Mouse (Mus musculus) lung, adult 2 months (tissue): ENCODE measurements around the gene Hspa12b. TPM values are rescaled to one million over a fixed set of nuclear protein-coding genes. Genes with fewer than 3 reads are reported as not detected.

Source experiments
- DNase-seq: peaks from one replicate; pipeline ENCODE4 v3.0.0; 2022
- H3K4me1 ChIP-seq: fragments of 200-500 bp; 2 replicates; pipeline ENCODE4 v1.6.1; 2011; ENCODE audit warnings: low read length; ENCODE audit not compliant: control insufficient read depth, insufficient read depth
- H3K4me3 ChIP-seq: fragments of 200-500 bp; replicated peaks from 2 replicates; pipeline ENCODE3; 2011; ENCODE audit warnings: low read depth, mild to moderate bottlenecking, control low read depth, low read length; ENCODE audit errors: extremely low read depth
- CTCF ChIP-seq: fragments of 200-500 bp; IDR thresholded peaks from 2 replicates; pipeline ENCODE4 v1.5.1; 2011; ENCODE audit warnings: mild to moderate bottlenecking, low read length, control low read depth; ENCODE audit not compliant: insufficient read depth
- POLR2A ChIP-seq: fragments of 200-500 bp; IDR thresholded peaks from 2 replicates; pipeline ENCODE4 v1.6.1; 2011; ENCODE audit warnings: low read depth, mild to moderate bottlenecking, control low read depth, low read length, borderline replicate concordance; ENCODE audit errors: extremely low read depth
- WGBS: fragments of 180-500 bp; shearing (Covaris S2); methylation state at CpG from one replicate; pipeline ENCODE4 v1.1.7; 2018; 5-methylcytosine and 5-hydroxymethylcytosine counted together
- polyA plus RNA-seq: library from polyadenylated mRNA; depleted of rRNA; stranded (reverse); fragments of >200 nt; gene quantifications from 2 replicates; pipeline ENCODE4 v1.2.3, GENCODE M21; 2012

Gene Hspa12b
- polyA plus RNA-seq, 1 experiment: 56.2 TPM

DNA sequence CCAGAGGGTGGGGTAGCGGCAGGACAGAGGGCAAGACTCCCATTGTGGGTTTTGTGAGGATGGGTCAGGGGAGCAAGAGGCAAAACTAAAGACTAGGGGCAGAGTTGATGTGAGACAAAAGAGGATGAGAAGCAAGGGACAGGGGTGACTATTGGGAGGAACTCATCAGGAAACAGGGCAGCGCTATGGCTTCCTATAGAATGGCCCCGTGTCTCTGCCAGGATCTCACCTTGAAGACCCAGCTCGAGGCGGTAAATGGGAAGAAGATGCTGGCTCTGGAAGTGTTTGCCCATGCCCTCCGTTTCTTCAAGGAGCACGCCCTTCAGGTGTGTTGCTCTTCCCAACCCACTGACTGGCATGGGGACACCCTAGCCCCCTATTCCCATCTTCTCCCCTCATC is 11.7 kb downstream of the Hspa12b start:
- H3K4me1 ChIP-seq: peaks cover 18% of the 10 kb centered on the region
- no peak overlapping the region for H3K4me3 ChIP-seq
- WGBS: 88% methylated on average over 7 of the region's 7 CpGs
- DNase-seq: no peak
- TF ChIP-seq CTCF (no peak), POLR2A (no peak)

DNA sequence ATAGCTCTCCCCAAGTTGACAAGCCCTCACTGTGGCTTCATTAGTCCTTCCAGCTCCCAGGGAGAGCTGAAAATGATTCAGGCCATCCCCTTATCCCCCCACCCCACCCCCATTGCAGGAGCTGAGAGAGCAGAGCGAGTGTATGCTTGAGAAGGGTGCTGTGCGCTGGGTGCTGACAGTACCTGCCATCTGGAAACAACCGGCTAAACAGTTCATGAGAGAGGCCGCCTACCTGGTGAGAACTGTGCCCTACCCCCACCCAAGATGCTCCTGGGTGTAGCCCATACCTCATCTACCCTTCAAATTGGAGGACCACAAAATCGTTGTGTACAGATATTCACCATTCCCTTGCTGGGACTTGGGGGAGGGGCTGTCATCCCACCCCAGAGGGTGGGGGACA is 12.2 kb downstream of the Hspa12b start:
- DNase-seq: no peak
- TF ChIP-seq CTCF: no peak
- no peak for TF ChIP-seq POLR2A
- peaks cover 14% of the 10 kb centered on the region for H3K4me1 ChIP-seq
- WGBS: 84% methylated on average over 5 of the region's 5 CpGs
- no peak overlapping the region for H3K4me3 ChIP-seq

DNA sequence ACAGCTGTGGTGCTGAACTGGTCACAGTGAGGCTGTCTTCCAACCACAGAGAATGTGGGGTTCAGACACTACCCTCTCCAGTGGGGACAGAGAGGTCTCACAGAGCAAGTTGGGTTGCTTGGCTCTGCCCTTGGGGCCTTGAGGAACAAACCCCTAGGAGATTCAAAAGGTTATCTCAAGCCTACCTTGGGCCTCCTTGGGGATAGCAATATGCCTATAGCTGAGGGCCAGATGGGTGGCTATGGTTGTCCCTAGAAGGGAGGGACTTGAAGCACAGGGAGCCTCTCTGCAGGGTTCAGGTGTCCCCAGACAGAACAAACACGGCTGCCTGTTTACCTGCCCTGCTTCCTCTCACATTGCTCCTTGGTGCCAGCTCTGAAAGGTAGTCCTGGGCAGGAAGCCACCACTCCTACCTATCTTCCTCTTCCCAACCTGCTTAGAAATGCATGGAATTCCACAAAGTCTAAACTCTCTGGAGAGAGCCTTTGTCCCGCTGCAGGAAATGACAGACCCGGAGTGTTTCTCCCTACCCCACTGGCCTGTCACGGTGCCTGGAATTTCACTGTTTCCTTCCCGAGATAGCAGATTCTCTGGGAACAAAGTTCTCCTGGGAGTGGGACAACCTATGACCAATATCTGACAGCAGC is 12.9 kb downstream of the Hspa12b start:
- no peak overlapping the region for H3K4me3 ChIP-seq
- TF ChIP-seq CTCF (no peak), POLR2A (no peak)
- DNase-seq: no peak
- peaks cover 10% of the 10 kb centered on the region for H3K4me1 ChIP-seq
- WGBS: 17% methylated on average over 5 of the region's 5 CpGs

DNA sequence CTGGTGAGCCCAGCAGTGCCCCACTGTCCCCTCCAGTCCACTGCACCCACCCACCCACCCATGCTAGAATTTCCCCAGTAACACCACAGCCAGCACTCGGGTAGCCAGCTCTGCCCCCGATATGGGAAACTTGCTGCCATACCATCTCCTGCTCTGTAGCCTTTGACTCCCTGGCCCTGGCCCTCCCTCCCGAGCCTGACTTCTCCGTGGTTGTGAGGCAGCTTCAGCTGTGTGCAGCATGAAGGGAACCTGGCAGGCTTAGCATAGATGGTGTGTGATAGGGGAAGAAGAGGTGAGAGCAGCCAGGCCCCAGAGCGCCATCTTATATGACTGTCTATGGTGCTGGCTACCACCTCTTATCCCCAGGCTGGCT is 13.4 kb downstream of the Hspa12b start:
- 39% methylated on average over 5 of the region's 5 CpGs for WGBS
- no peak for DNase-seq
- Histone ChIP-seq H3K4me3 (no peak overlapping the region), H3K4me1 (peaks cover 8% of the 10 kb centered on the region)
- TF ChIP-seq POLR2A (no peak), CTCF (no peak)

GRCm38 (mm10) chr2:131141336-131141986 is 14.4 kb downstream of the Hspa12b start:
- TF ChIP-seq CTCF (no peak), POLR2A (no peak)
- Histone ChIP-seq H3K4me3 (no peak overlapping the region), H3K4me1 (peaks cover 8% of the 10 kb centered on the region)
- no peak for DNase-seq
- WGBS: 86% methylated on average over 8 of the region's 8 CpGs

DNA sequence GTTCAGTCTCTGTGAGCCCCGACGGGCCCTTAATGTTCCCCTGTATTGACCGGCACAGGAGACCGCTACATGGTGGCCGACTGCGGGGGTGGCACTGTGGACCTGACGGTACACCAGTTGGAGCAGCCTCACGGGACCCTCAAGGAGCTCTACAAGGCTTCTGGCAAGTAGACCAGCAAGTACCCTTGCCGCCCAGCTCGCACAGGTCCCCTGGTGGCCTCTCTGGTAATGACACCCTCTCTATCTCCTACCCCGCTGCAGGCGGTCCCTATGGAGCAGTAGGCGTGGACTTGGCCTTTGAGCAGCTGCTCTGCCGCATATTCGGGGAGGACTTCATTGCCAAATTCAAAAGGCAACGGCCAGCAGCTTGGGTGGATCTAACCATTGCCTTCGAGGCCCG is 15.5 kb downstream of the Hspa12b start:
- Histone ChIP-seq H3K4me3 (no peak overlapping the region), H3K4me1 (peaks cover 8% of the 10 kb centered on the region)
- TF ChIP-seq CTCF (peak; percentile 82), POLR2A (no peak)
- DNase-seq: peak; percentile 70
- WGBS: 36% methylated on average over 18 of the region's 18 CpGs

DNA sequence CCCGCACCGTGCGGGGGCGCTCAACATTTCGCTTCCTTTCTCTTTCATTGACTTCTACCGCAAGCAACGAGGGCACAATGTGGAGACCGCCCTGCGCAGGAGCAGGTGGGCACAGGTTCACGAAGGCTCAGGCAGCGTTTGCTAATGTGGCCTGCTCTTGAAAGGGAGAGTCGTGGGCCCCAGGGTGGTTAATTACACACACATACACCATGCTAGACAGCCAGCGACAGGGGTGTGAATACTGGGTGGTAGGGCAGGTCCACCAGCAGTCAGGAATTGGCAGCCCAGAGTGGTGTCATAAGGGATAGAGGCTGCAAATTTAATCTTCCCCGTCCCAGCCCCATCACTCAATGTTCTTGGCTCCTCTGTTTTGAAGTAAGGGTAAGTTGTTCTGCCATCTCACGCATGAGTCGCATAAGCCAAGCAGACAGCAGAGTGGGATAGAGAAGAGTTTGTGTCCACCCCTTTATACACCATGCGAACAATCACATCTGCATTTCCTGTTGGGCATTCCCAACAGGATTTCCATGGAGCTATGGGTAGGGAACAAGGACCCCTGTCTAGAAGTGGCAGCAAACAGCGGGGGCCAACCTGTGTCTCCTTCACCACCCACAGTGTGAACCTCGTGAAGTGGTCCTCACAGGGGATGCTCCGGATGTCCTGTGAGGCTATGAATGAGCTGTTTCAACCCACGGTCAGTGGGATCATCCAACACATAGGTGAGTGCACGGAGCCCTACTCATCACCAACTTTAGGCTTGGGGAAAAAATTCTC is 16.1 kb downstream of the Hspa12b start:
- Histone ChIP-seq H3K4me1 (peaks cover 8% of the 10 kb centered on the region), H3K4me3 (no peak overlapping the region)
- TF ChIP-seq POLR2A: no peak
- no peak for TF ChIP-seq CTCF
- 74% methylated on average over 22 of the region's 22 CpGs for WGBS
- DNase-seq: no peak

DNA sequence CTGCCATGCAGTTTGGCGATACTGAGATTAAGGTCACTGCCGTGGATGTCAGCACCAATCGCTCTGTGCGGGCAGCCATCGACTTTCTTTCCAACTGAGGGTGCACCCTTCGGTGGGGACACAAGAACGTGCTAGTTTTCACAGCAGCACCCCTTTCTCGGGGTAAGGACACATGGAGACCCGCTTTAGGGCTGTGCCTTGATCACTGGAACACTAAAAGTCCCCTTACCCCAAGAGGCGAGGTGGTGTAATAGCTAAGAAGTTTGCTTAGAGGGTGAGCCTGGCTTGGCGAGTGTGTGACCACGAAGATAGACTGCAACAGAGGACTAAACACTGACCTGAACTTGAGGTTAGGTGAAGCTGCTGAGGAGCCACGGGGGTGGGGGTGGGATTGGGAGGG is 18.0 kb downstream of the Hspa12b start:
- Histone ChIP-seq H3K4me1 (peaks cover 5% of the 10 kb centered on the region), H3K4me3 (no peak overlapping the region)
- 66% methylated on average over 13 of the region's 13 CpGs for WGBS
- DNase-seq: no peak
- TF ChIP-seq CTCF (no peak), POLR2A (0 out of 2 replicates have a peak, but pooled peaks have one; percentile 4)

- TF ChIP-seq CTCF (no peak), POLR2A (no peak)
- 75% methylated on average over 2 of the region's 2 CpGs for WGBS
- DNase-seq: no peak
- peaks cover 3% of the 10 kb centered on the region; the same call in 1 of the 2 replicates for H3K4me1 ChIP-seq
- no peak overlapping the region for H3K4me3 ChIP-seq
These were observed 18.5 kb downstream of the Hspa12b start for GRCm38 (mm10) chr2:131145536-131145935.
